16 mouse cellular contexts compared by ENCODE assay signal in the genomic region with DNA sequence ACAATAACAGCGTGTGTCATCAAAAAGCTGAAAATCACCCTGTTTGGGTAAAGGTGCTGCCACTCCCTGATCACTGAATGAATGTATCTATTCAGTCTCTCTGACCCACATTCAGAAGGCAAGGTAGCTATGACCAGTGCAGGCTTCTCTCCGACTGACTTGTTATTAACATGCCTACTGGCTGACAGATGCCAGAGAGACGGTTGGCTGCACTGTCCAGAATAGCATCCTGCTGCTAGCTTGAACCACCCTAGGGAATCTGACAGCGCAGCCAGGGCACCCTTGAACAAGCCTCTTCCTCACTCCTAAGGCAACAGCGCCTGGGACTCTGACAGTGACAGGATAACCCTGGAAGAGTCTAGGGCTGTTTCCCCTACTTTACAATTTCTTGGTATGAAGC. TPM values are rescaled to one million over a fixed set of nuclear protein-coding genes. Genes with fewer than 3 reads are reported as not detected.
DNase-seq lines count a peak whose midpoint lies in the region; ATAC-seq and TF ChIP-seq lines count a peak whose summit lies in the region.
"Had no signal": no experiment of that assay in that cellular context is flagged by ENCODE, and none has a peak within 500 bp of the region (broad histone marks: within the 10 kb centered on the region; RNA-seq: fewer than 3 reads in every experiment).

No protein-coding gene starts in this region.

- TF ChIP-seq CTCF in heart, postnatal 0 days (IDR thresholded peaks at IDR 0.05; ENCODE audit: low read depth), result no peak
- TF ChIP-seq CTCF in MEL (IDR thresholded peaks at IDR 0.05 in 2 of 3, conservative IDR thresholded peaks at IDR 0.05 in 1 of 3; ENCODE audit: control insufficient read depth in 1 of 3, insufficient read depth in 1 of 3, low read depth in 2 of 3, low read length in 3 of 3, poor library complexity in 1 of 3, severe bottlenecking in 1 of 3), result no peak

- H3K27me3 ChIP-seq in heart, postnatal 0 days (ENCODE audit: control insufficient read depth, insufficient read depth, low read length), result no peaks in the 10 kb centered on the region
- H3K27me3 ChIP-seq in MEL (ENCODE audit: control insufficient read depth in 1 of 2, insufficient read depth in 2 of 2, low read length in 2 of 2), result no peaks in the 10 kb centered on the region
- no peaks in the 10 kb centered on the region for H3K27me3 ChIP-seq in embryonic facial prominence, embryonic 13.5 days

- intact Hi-C loops in heart, postnatal 10 days (cut with DNase I), result no loop called here

- no peak overlapping the region for H3K4me2 ChIP-seq in heart, postnatal 0 days (ENCODE audit: low read depth, low read length)
- no peak overlapping the region for H3K4me2 ChIP-seq in embryonic facial prominence, embryonic 13.5 days
- H3K4me2 ChIP-seq: forebrain, embryonic 15.5 days; hindbrain, embryonic 15.5 days; limb, embryonic 12.5 days had no signal

- no peak overlapping the region for H3K9ac ChIP-seq in heart, postnatal 0 days (replicated peaks; ENCODE audit: low read depth, low read length)
- no peak overlapping the region for H3K9ac ChIP-seq in MEL (ENCODE audit: control insufficient read depth, low read depth, low read length, poor library complexity, severe bottlenecking)
- no peak overlapping the region for H3K9ac ChIP-seq in embryonic facial prominence, embryonic 13.5 days
- H3K9ac ChIP-seq: forebrain, embryonic 15.5 days; hindbrain, embryonic 15.5 days; limb, embryonic 12.5 days had no signal

- no peaks in the 10 kb centered on the region for H3K36me3 ChIP-seq in heart, postnatal 0 days (replicated peaks; ENCODE audit: control insufficient read depth, insufficient read depth, low read length)
- peaks cover 0 to 26% of the 10 kb centered on the region in 2 experiments; a peak in 3 of 4 replicates for H3K36me3 ChIP-seq in MEL (ENCODE audit: control insufficient read depth in 1 of 2, insufficient read depth in 2 of 2, low read length in 2 of 2)
- no peaks in the 10 kb centered on the region for H3K36me3 ChIP-seq in embryonic facial prominence, embryonic 13.5 days
- H3K36me3 ChIP-seq: forebrain, embryonic 15.5 days; hindbrain, embryonic 15.5 days; limb, embryonic 12.5 days; midbrain, embryonic 10.5 days had no signal

- peaks cover 55% of the 10 kb centered on the region for H3K4me1 ChIP-seq in heart, postnatal 0 days (ENCODE audit: control insufficient read depth, insufficient read depth)
- peaks cover 21 to 46% of the 10 kb centered on the region in 2 experiments for H3K4me1 ChIP-seq in MEL (ENCODE audit: control insufficient read depth in 1 of 2, insufficient read depth in 2 of 2, low read length in 2 of 2)
- H3K4me1 ChIP-seq in embryonic facial prominence, embryonic 13.5 days, result peaks cover 69% of the 10 kb centered on the region
- H3K4me1 ChIP-seq: forebrain, embryonic 15.5 days had no signal

- peaks cover 7% of the 10 kb centered on the region; the same call in 1 of the 2 replicates for H3K79me2 ChIP-seq in MEL (ENCODE audit: control insufficient read depth, insufficient read depth, low read length, poor library complexity)

- ATAC-seq in heart, postnatal 0 days (ENCODE audit: insufficient read depth, low read depth), result no peak
- no peak for ATAC-seq in embryonic facial prominence, embryonic 13.5 days (ENCODE audit: insufficient number of reproducible peaks, insufficient read depth, low FRiP score, low TSS enrichment, low read depth)
- ATAC-seq in monocyte, adult 5-6 weeks (replicated peaks; ENCODE audit: insufficient number of reproducible peaks, low FRiP score, low TSS enrichment, poor library complexity, severe bottlenecking), result no peak
- ATAC-seq: forebrain, embryonic 15.5 days had no signal

- no peak for TF ChIP-seq EP300 in heart, postnatal 0 days (IDR thresholded peaks at IDR 0.05; ENCODE audit: low read depth)
- no peak for TF ChIP-seq EP300 in MEL (IDR thresholded peaks at IDR 0.05; ENCODE audit: low read depth in 1 of 2, low read length in 2 of 2)

- DNase-seq in cerebellum, adult 9-11 months, result peak; percentile 43
- DNase-seq in cerebellum, postnatal 10 days, result no peak
- no peak for DNase-seq in heart, postnatal 0 days (ENCODE audit: low spot score)
- DNase-seq in heart, postnatal 10 days, result no peak
- DNase-seq in MEL (ENCODE audit: low read depth, low spot score), result no peak
- no peak for DNase-seq in thymus, postnatal 14 days
- DNase-seq: B cell, adult 2 months; right cerebral cortex, adult 18-20 months; thymus, postnatal 4 days had no signal

- TF ChIP-seq RAD21 in MEL (IDR thresholded peaks at IDR 0.05; ENCODE audit: low read depth, low read length), result no peak

- H3K9me3 ChIP-seq in heart, postnatal 0 days (replicated peaks; ENCODE audit: control insufficient read depth, low read length), result no peaks in the 10 kb centered on the region
- H3K9me3 ChIP-seq in MEL (replicated peaks; ENCODE audit: insufficient read depth, low read length), result no peaks in the 10 kb centered on the region
- H3K9me3 ChIP-seq in embryonic facial prominence, embryonic 13.5 days, result no peaks in the 10 kb centered on the region
- H3K9me3 ChIP-seq: forebrain, embryonic 15.5 days; hindbrain, embryonic 15.5 days; limb, embryonic 12.5 days; midbrain, embryonic 10.5 days had no signal

- 50% methylated on average over 5 of the region's 5 CpGs for WGBS in heart, postnatal 0 days
- 79% methylated on average over 5 of the region's 5 CpGs for WGBS in embryonic facial prominence, embryonic 13.5 days

- H3K27ac ChIP-seq in heart, postnatal 0 days (ENCODE audit: low read depth), result 0 out of 2 replicates have a peak overlapping the region, but pooled peaks have one; percentile 46
- peak overlapping the region; percentile 81 for H3K27ac ChIP-seq in MEL (ENCODE audit: control insufficient read depth, low read depth, low read length)
- H3K27ac ChIP-seq in embryonic facial prominence, embryonic 13.5 days, result peak overlapping the region; percentile 44; the same call in 1 of the 2 replicates
- H3K27ac ChIP-seq: forebrain, embryonic 15.5 days; hindbrain, embryonic 15.5 days; macrophage had no signal

- TF ChIP-seq POLR2A in MEL (IDR thresholded peaks at IDR 0.05; ENCODE audit: control insufficient read depth in 1 of 2, insufficient read depth in 1 of 2, low read depth in 1 of 2, low read length in 2 of 2, poor library complexity in 1 of 2), result no peak

- H3K4me3 ChIP-seq in heart, postnatal 0 days (ENCODE audit: low read depth, low read length), result no peak overlapping the region
- H3K4me3 ChIP-seq in MEL (ENCODE audit: control insufficient read depth in 1 of 2, insufficient read depth in 1 of 2, low read depth in 2 of 2, low read length in 2 of 2), result no peak overlapping the region
- H3K4me3 ChIP-seq in embryonic facial prominence, embryonic 13.5 days, result no peak overlapping the region
- H3K4me3 ChIP-seq: forebrain, embryonic 15.5 days; hindbrain, embryonic 15.5 days; limb, embryonic 12.5 days; midbrain, embryonic 10.5 days had no signal

TF ChIP-seq in MEL, 35 proteins besides CTCF, POLR2A, EP300 and RAD21:
- TF ChIP-seq MAX (IDR thresholded peaks at IDR 0.05; ENCODE audit: low read length) (no peak), TAL1 (IDR thresholded peaks at IDR 0.05; ENCODE audit: low read length) (no peak), E2F4 (IDR thresholded peaks at IDR 0.05; ENCODE audit: borderline replicate concordance, low read depth, low read length) (no peak), NELFE (IDR thresholded peaks at IDR 0.05; ENCODE audit: low read depth, low read length) (no peak)

RNA-seq across cellular contexts. Expression of a gene that starts 53.4 kb away (rescaled TPM):
- total RNA-seq in heart, postnatal 0 days (2014; rRNA removed; ENCODE audit: low replicate concordance), result 59.7 and 60.6 TPM in 2 replicates
- 11.8 TPM in 2 replicates for polyA plus RNA-seq in heart, postnatal 0 days (2015; fragmentation: Nextera tagmentation; extraction: Ambion mirVana)
- 10 to 100 TPM; 42.6 to 52.0 TPM for total RNA-seq in heart, postnatal 10 days (2021)
- 5.9 and 6.7 TPM in 2 replicates for total RNA-seq in MEL (2012; rRNA removed)
- polyA plus RNA-seq in MEL (2012; ENCODE audit: insufficient read depth in 1 of 2, insufficient read length in 2 of 2, low read depth in 1 of 2, low replicate concordance in 2 of 2, missing spikeins in 1 of 2), result 1 to 10 TPM in 1 of 2 experiments, not detected in 1; 3.0 TPM
- polyA plus RNA-seq in embryonic facial prominence, embryonic 13.5 days (2015; fragmentation: Nextera tagmentation; extraction: Ambion mirVana), result 35.8 and 35.9 TPM in 2 replicates
- total RNA-seq in monocyte, adult 5-6 weeks (2017), result 24.6 to 31.2 TPM (median 27.4 TPM) in 3 replicates
